In genomic region chr12:84589825-84590761, GRCm38 (mm10) we compare ENCODE assay signal across 7 mouse cellular contexts. TPM values are rescaled to one million over a fixed set of nuclear protein-coding genes. Genes with fewer than 3 reads are reported as not detected.
DNase-seq lines count a peak whose midpoint lies in the region; ATAC-seq lines count a peak whose summit lies in the region.

No protein-coding gene starts in this region.

- H3K4me3 ChIP-seq in embryonic facial prominence, embryonic 11.5 days (ENCODE audit: low read depth, low read length): peak overlapping the region; percentile 39
- peak overlapping the region; percentile 28 for H3K4me3 ChIP-seq in limb, embryonic 11.5 days (ENCODE audit: low read depth, low read length)
- H3K4me3 ChIP-seq in midbrain, embryonic 14.5 days (replicated peaks; ENCODE audit: low read depth, low read length): peak overlapping the region; percentile 46

- H3K36me3 ChIP-seq in embryonic facial prominence, embryonic 11.5 days (replicated peaks; ENCODE audit: control insufficient read depth, insufficient read depth, low read depth, low read length): no peaks in the 10 kb centered on the region
- no peaks in the 10 kb centered on the region for H3K36me3 ChIP-seq in limb, embryonic 11.5 days (ENCODE audit: control insufficient read depth, insufficient read depth, low read length)
- H3K36me3 ChIP-seq in midbrain, embryonic 14.5 days (ENCODE audit: control insufficient read depth, insufficient read depth, low read length): no peaks in the 10 kb centered on the region

- H3K4me1 ChIP-seq in embryonic facial prominence, embryonic 11.5 days (ENCODE audit: control insufficient read depth, insufficient read depth, low read length): no peaks in the 10 kb centered on the region
- no peaks in the 10 kb centered on the region for H3K4me1 ChIP-seq in limb, embryonic 11.5 days (ENCODE audit: control insufficient read depth, insufficient read depth, low read length)
- H3K4me1 ChIP-seq in midbrain, embryonic 14.5 days (ENCODE audit: control insufficient read depth, insufficient read depth, low read length): 0 out of 2 replicates have a peak, but pooled peaks cover 4% of the 10 kb centered on the region

- H3K9me3 ChIP-seq in embryonic facial prominence, embryonic 11.5 days (replicated peaks; ENCODE audit: control insufficient read depth, low read length): no peaks in the 10 kb centered on the region
- H3K9me3 ChIP-seq in limb, embryonic 11.5 days (ENCODE audit: control insufficient read depth, low read length): no peaks in the 10 kb centered on the region
- no peaks in the 10 kb centered on the region for H3K9me3 ChIP-seq in midbrain, embryonic 14.5 days (ENCODE audit: control insufficient read depth, low read length)

- H3K27me3 ChIP-seq in embryonic facial prominence, embryonic 11.5 days (ENCODE audit: control insufficient read depth, insufficient read depth, low read length): no peaks in the 10 kb centered on the region
- no peaks in the 10 kb centered on the region for H3K27me3 ChIP-seq in limb, embryonic 11.5 days (ENCODE audit: control insufficient read depth, insufficient read depth, low read length)
- no peaks in the 10 kb centered on the region; the same call in 1 of the 2 replicates for H3K27me3 ChIP-seq in midbrain, embryonic 14.5 days (ENCODE audit: control insufficient read depth, insufficient read depth, low read length)

- H3K4me2 ChIP-seq in embryonic facial prominence, embryonic 11.5 days (ENCODE audit: low read depth, low read length): peak overlapping the region; percentile 84
- H3K4me2 ChIP-seq in limb, embryonic 11.5 days (ENCODE audit: low read depth, severe bottlenecking): peak overlapping the region; percentile 79
- peak overlapping the region; percentile 91 for H3K4me2 ChIP-seq in midbrain, embryonic 14.5 days (ENCODE audit: low read length)

- no peak overlapping the region for H3K27ac ChIP-seq in embryonic facial prominence, embryonic 11.5 days (replicated peaks; ENCODE audit: low read depth, low read length)
- H3K27ac ChIP-seq in limb, embryonic 11.5 days (replicated peaks; ENCODE audit: low read depth, low read length): no peak overlapping the region
- H3K27ac ChIP-seq in midbrain, embryonic 14.5 days (replicated peaks; ENCODE audit: low read depth, low read length): peak overlapping the region; percentile 9; the same call in 1 of the 2 replicates

- peak overlapping the region; percentile 50 for H3K9ac ChIP-seq in embryonic facial prominence, embryonic 11.5 days (replicated peaks; ENCODE audit: low read length)
- H3K9ac ChIP-seq in limb, embryonic 11.5 days (ENCODE audit: low read length): peak overlapping the region; percentile 1; the same call in 1 of the 2 replicates
- H3K9ac ChIP-seq in midbrain, embryonic 14.5 days (replicated peaks; ENCODE audit: low read length): peak overlapping the region; percentile 63

- peak; percentile 96 for DNase-seq in adrenal gland, postnatal 14 days
- peak; percentile 95 for DNase-seq in embryonic facial prominence, embryonic 11.5 days (ENCODE audit: low spot score)
- DNase-seq in heart, adult 11 months: peak; percentile 95
- peak; percentile 96 for DNase-seq in kidney, adult 18-20 months
- peak; percentile 99 for DNase-seq in limb, embryonic 11.5 days (ENCODE audit: low spot score)
- DNase-seq in midbrain, embryonic 14.5 days: peak; percentile 96
- peak; percentile 72 to 93 for DNase-seq in spleen, adult 18-20 months

- WGBS in embryonic facial prominence, embryonic 11.5 days: under 1% methylated on average over 54 of the region's 54 CpGs
- under 1% methylated on average over 54 of the region's 54 CpGs for WGBS in limb, embryonic 11.5 days
- under 1% methylated on average over 54 of the region's 54 CpGs for WGBS in midbrain, embryonic 14.5 days

- ATAC-seq in embryonic facial prominence, embryonic 11.5 days (replicated peaks; ENCODE audit: insufficient number of reproducible peaks, low FRiP score, low TSS enrichment, low read depth): peak; percentile 8; the same call in 1 of the 2 replicates
- ATAC-seq in limb, embryonic 11.5 days (ENCODE audit: insufficient number of reproducible peaks, low FRiP score, low TSS enrichment, low read depth): peak; percentile 50
- peak; percentile 69 for ATAC-seq in midbrain, embryonic 14.5 days (ENCODE audit: low FRiP score, low TSS enrichment)

RNA-seq across cellular contexts. Expression of gene Vsx2, which starts 20.5 kb away (rescaled TPM):
- total RNA-seq in adrenal gland, postnatal 14 days (2021): not detected in 2 replicates
- 3.6 and 10.1 TPM in 2 replicates for polyA plus RNA-seq in embryonic facial prominence, embryonic 11.5 days (2014; fragmentation: Nextera tagmentation; extraction: Ambion mirVana)
- polyA plus RNA-seq in limb, embryonic 11.5 days (2014; fragmentation: Nextera tagmentation; extraction: Ambion mirVana): 0.33 and 0.48 TPM in 2 replicates
- polyA plus RNA-seq in midbrain, embryonic 14.5 days (2014; fragmentation: Nextera tagmentation; extraction: Ambion mirVana): 2.7 and 4.0 TPM in 2 replicates

RNA-seq across cellular contexts. Expression of gene Abcd4, which starts 27.1 kb away (rescaled TPM):
- 10.7 and 13.2 TPM in 2 replicates for total RNA-seq in adrenal gland, postnatal 14 days (2021)
- 6.3 and 6.5 TPM in 2 replicates for polyA plus RNA-seq in embryonic facial prominence, embryonic 11.5 days (2014; fragmentation: Nextera tagmentation; extraction: Ambion mirVana)
- polyA plus RNA-seq in limb, embryonic 11.5 days (2014; fragmentation: Nextera tagmentation; extraction: Ambion mirVana): 9.2 and 11.8 TPM in 2 replicates
- 8.6 and 8.7 TPM in 2 replicates for polyA plus RNA-seq in midbrain, embryonic 14.5 days (2014; fragmentation: Nextera tagmentation; extraction: Ambion mirVana)

RNA-seq across cellular contexts. Expression of gene Vrtn, which starts 50.7 kb away (rescaled TPM):
- not detected in 2 replicates for total RNA-seq in adrenal gland, postnatal 14 days (2021)
- not detected in 2 replicates for polyA plus RNA-seq in embryonic facial prominence, embryonic 11.5 days (2014; fragmentation: Nextera tagmentation; extraction: Ambion mirVana)
- polyA plus RNA-seq in limb, embryonic 11.5 days (2014; fragmentation: Nextera tagmentation; extraction: Ambion mirVana): not detected in 2 replicates
- 0.32 TPM in 1 of 2 replicates, not detected in the other for polyA plus RNA-seq in midbrain, embryonic 14.5 days (2014; fragmentation: Nextera tagmentation; extraction: Ambion mirVana)

Comparison
In these comparisons a context has a peak if more than half of its experiments do, and no peak if none do; other contexts are left out.
1. ATAC-seq: peak in every context shown above with its lines; median percentile 69 in midbrain, embryonic 14.5 days; 50 in limb, embryonic 11.5 days; 8 in embryonic facial prominence, embryonic 11.5 days.
2. H3K9ac ChIP-seq: peak in every context shown above with its lines; median percentile 63 in midbrain, embryonic 14.5 days; 50 in embryonic facial prominence, embryonic 11.5 days; 1 in limb, embryonic 11.5 days.